Mouse (Mus musculus) forebrain, embryonic 16.5 days (tissue): ENCODE measurements around the gene Nktr. TPM values are rescaled to one million over a fixed set of nuclear protein-coding genes. Genes with fewer than 3 reads are reported as not detected.

ENCODE experiments used
- ATAC-seq: fragments of 200-750 bp; cut with Nextera tagmentation; 2 replicates; pipeline ENCODE4 v1.8.0; 2017; ENCODE audit warnings: mild to moderate bottlenecking, moderate library complexity
- H3K27ac ChIP-seq: fragments of 300-500 bp; sonication (generic); 2 replicates; pipeline ENCODE4 v1.5.1; 2014; ENCODE audit warnings: low read length, control low read depth
- H3K27me3 ChIP-seq: fragments of 300-500 bp; sonication (generic); replicated peaks from 2 replicates; pipeline ENCODE4 v1.6.1; 2014; ENCODE audit warnings: low read length; ENCODE audit not compliant: control insufficient read depth, insufficient read depth
- H3K36me3 ChIP-seq: fragments of 300-500 bp; sonication (generic); 2 replicates; pipeline ENCODE4 v1.6.1; 2014; ENCODE audit not compliant: control insufficient read depth, insufficient read depth
- H3K4me1 ChIP-seq: fragments of 300-500 bp; sonication (generic); replicated peaks from 2 replicates; pipeline ENCODE4 v1.6.1; 2014; ENCODE audit warnings: low read length; ENCODE audit not compliant: control insufficient read depth, insufficient read depth
- H3K4me2 ChIP-seq: fragments of 300-500 bp; sonication (generic); 2 replicates; pipeline ENCODE4 v1.6.1; 2014; ENCODE audit warnings: mild to moderate bottlenecking, low read length, control low read depth
- H3K4me3 ChIP-seq: fragments of 300-500 bp; sonication (generic); replicated peaks from 2 replicates; pipeline ENCODE4 v1.5.1; 2014; ENCODE audit warnings: mild to moderate bottlenecking, low read length, control low read depth
- H3K9ac ChIP-seq: fragments of 300-500 bp; sonication (generic); replicated peaks from 2 replicates; pipeline ENCODE4 v1.6.1; 2014; ENCODE audit warnings: low read depth, low read length, control low read depth
- H3K9me3 ChIP-seq: fragments of 300-500 bp; sonication (generic); 2 replicates; pipeline ENCODE4 v1.6.1; 2016; ENCODE audit warnings: low read length; ENCODE audit not compliant: control insufficient read depth
- WGBS: fragments of 180-500 bp; shearing (Covaris S2); extraction: QIAGEN DNeasy Blood & Tissue Kit; methylation state at CpG from one replicate; pipeline ENCODE4 v1.1.7; 2014; 5-methylcytosine and 5-hydroxymethylcytosine counted together
- polyA plus RNA-seq: library from polyadenylated mRNA; unstranded; fragments of >200 nt; fragmentation: Nextera tagmentation; extraction: Ambion mirVana; gene quantifications from 2 replicates; pipeline ENCODE4 v1.2.1, GENCODE M21; 2015

Gene Nktr
- polyA plus RNA-seq, 1 experiment from 2014 or later = 60.4 TPM

GRCm38 (mm10) chr9:121704646-121705625 is 14.0 kb upstream of the Nktr start, which contains the start of gene Sec22c:
Gene Sec22c, minus strand, starts transcription at chr9:121705490.
- Histone ChIP-seq H3K4me1 (peaks cover 30% of the 10 kb centered on the region), H3K27me3 (no peaks in the 10 kb centered on the region), H3K4me3 (peak within 1 kb of the TSS; percentile 87), H3K9ac (peak within 1 kb of the TSS; percentile 88), H3K27ac (peak within 1 kb of the TSS; percentile 82), H3K36me3 (peaks cover under 1% of the 10 kb centered on the region; the same call in 1 of the 2 replicates), H3K9me3 (no peaks in the 10 kb centered on the region), H3K4me2 (peak within 1 kb of the TSS; percentile 97)
- peak; percentile 97 for ATAC-seq
- under 1% methylated on average over 66 of the region's 69 CpGs for WGBS

- no peak for ATAC-seq
- Histone ChIP-seq H3K36me3 (no peaks in the 10 kb centered on the region), H3K9me3 (no peaks in the 10 kb centered on the region), H3K4me2 (no peak overlapping the region), H3K27me3 (no peaks in the 10 kb centered on the region), H3K4me3 (no peak overlapping the region), H3K27ac (no peak overlapping the region), H3K9ac (no peak overlapping the region), H3K4me1 (peaks cover 35% of the 10 kb centered on the region)
- WGBS = 83% methylated on average over 6 of the region's 6 CpGs
These were observed 12.8 kb upstream of the Nktr start for GRCm38 (mm10) chr9:121706029-121706675.

DNA sequence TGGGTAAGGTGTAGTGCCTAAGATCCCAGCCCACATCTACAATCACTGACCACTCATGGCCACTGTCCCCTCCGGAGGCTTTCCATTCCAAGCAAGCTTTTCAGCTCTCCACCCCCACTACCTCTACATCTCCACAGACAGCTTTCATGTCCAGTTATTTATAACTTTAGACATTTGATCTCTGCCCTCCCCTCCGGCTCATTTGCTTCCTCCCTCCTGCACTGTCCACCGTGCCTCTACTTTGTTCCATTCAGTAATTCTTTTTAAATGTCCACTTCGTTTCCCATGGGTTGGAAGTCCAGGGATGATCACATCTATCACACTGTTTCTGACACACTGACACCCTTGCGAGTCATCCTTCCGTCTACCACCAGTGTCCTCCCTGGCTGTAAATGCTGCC is 11.2 kb upstream of the Nktr start:
- H3K27me3 ChIP-seq = no peaks in the 10 kb centered on the region
- WGBS = 74% methylated on average over 6 of the region's 6 CpGs
- H3K9me3 ChIP-seq = no peaks in the 10 kb centered on the region
- H3K4me2 ChIP-seq = no peak overlapping the region
- H3K36me3 ChIP-seq = 0 out of 2 replicates have a peak, but pooled peaks cover 2% of the 10 kb centered on the region
- no peak overlapping the region for H3K27ac ChIP-seq
- no peak overlapping the region for H3K4me3 ChIP-seq
- peaks cover 40% of the 10 kb centered on the region for H3K4me1 ChIP-seq
- H3K9ac ChIP-seq = no peak overlapping the region
- ATAC-seq = no peak

DNA sequence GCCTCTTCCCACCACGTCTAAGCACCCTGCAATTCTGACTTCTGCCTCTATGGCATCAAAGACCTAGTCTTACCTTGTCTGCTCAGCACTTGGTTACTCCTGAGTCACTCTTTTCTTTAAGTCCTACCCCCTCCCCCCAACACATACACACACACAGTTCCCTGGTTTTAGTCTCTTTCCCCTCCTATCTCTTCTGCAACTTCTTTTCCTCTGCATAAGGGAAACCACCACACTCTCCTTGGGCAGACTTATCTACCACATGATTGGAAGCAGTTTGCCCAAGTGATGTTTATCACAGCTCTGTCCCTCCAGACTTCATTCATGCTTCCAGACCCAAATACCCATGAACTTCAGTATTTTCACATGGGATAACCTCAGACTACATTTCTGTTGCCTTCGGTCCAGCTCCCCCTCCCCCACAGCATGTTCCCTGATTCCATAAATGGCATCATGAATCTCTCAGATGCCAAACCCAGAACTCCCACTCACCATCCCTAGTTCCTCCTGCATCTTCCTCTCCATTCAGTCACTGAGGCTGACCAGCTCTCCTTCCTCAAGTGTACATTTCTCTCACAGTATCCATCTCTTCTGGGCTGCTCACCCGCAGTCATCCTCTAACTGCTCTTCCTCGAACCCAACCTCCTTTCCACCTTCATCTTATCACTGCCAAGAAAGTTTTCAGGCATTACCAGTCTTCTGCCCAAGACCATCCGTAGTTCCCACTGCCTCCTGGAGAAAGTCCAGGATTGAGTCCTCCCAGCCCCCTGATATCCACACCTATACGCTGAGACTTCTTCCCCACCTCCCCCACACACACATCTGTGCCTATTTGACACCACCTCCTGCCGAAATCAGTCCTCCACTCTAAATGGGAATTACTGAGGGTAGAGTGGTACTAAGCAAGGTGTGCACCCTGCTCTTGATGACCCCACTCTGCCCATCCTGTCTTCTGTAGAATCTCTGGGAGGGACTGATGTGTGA is 10.2 kb upstream of the Nktr start:
- peaks cover 8% of the 10 kb centered on the region for H3K36me3 ChIP-seq
- no peak for ATAC-seq
- no peak overlapping the region for H3K4me2 ChIP-seq
- no peak overlapping the region for H3K9ac ChIP-seq
- WGBS = 70% methylated on average over 7 of the region's 7 CpGs
- H3K4me1 ChIP-seq = peaks cover 34% of the 10 kb centered on the region
- no peaks in the 10 kb centered on the region for H3K9me3 ChIP-seq
- H3K4me3 ChIP-seq = no peak overlapping the region
- no peaks in the 10 kb centered on the region for H3K27me3 ChIP-seq
- no peak overlapping the region for H3K27ac ChIP-seq

DNA sequence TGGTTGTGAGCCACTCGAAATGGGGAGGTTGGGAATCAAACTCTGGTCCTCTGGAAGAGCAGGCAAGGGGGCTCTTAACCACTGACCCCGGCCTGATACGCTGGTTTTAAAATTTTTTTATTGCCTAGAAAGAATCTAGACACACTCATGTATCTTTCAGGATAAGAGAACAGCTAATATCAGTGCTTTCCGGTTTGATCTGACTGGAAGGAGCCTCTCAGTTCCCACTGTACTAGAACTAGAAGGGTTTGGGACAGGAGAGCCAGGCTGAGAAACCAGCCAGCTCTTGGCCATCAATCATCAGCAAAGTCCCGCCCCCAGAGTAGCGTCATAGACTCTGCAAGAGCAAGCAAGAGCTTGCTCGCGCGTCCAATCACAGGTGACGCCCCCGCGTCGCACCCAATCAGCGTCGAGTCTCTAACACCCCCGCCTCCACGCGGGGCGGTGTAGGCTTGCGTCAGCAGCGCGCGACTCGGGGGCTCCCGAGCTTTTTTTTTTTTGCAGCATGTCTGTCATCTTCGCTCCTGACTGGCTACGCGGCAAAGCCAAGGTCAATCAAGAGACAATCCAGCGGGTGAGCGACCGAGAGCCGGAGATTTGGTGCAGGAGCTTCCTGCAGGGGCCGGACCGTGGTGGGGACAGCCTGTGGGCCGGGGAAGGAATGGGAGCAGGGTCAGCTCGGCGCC is 8.9 kb upstream of the Nktr start, which contains the start of gene Ss18l2:
Ss18l2 (plus strand) TSS at position 432 of the 686 bp plus-strand sequence.
- Histone ChIP-seq H3K4me3 (peak within 1 kb of the TSS; percentile 96), H3K27me3 (no peaks in the 10 kb centered on the region), H3K27ac (peak within 1 kb of the TSS; percentile 92), H3K4me2 (peak within 1 kb of the TSS; percentile 97), H3K4me1 (peaks cover 27% of the 10 kb centered on the region), H3K9me3 (no peaks in the 10 kb centered on the region), H3K9ac (peak within 1 kb of the TSS; percentile 95), H3K36me3 (peaks cover 8% of the 10 kb centered on the region)
- WGBS = 5% methylated on average over 37 of the region's 37 CpGs
- peak; percentile 98 for ATAC-seq

- Histone ChIP-seq H3K9me3 (no peaks in the 10 kb centered on the region), H3K27me3 (no peaks in the 10 kb centered on the region), H3K4me3 (peak overlapping the region; percentile 96), H3K4me2 (peak overlapping the region; percentile 97), H3K36me3 (peaks cover 8% of the 10 kb centered on the region), H3K4me1 (peaks cover 22% of the 10 kb centered on the region), H3K9ac (peak overlapping the region; percentile 95), H3K27ac (peak overlapping the region; percentile 92)
- whole genome bisulfite sequencing = 0% methylated on average over 18 of the region's 18 CpGs
- peak; percentile 11 for ATAC-seq
These were observed 8.4 kb upstream of the Nktr start for GRCm38 (mm10) chr9:121710584-121710975.

GRCm38 (mm10) chr9:121717048-121717447 is 1.9 kb upstream of the Nktr start:
- peaks cover 19% of the 10 kb centered on the region for H3K4me1 ChIP-seq
- H3K4me3 ChIP-seq = no peak overlapping the region
- H3K27me3 ChIP-seq = no peaks in the 10 kb centered on the region
- no peak overlapping the region for H3K9ac ChIP-seq
- H3K9me3 ChIP-seq = no peaks in the 10 kb centered on the region
- no peak for ATAC-seq
- no peak overlapping the region for H3K27ac ChIP-seq
- WGBS = 75% methylated on average over 2 of the region's 2 CpGs
- H3K4me2 ChIP-seq = no peak overlapping the region
- H3K36me3 ChIP-seq = peaks cover 10% of the 10 kb centered on the region

GRCm38 (mm10) chr9:121718070-121718705 is 781 bp upstream of the Nktr start:
- Histone ChIP-seq H3K27ac (peak overlapping the region; percentile 88), H3K4me2 (peak overlapping the region; percentile 79), H3K4me3 (peak overlapping the region; percentile 91), H3K9ac (peak overlapping the region; percentile 67), H3K9me3 (no peaks in the 10 kb centered on the region), H3K4me1 (peaks cover 18% of the 10 kb centered on the region), H3K27me3 (no peaks in the 10 kb centered on the region), H3K36me3 (peaks cover 4% of the 10 kb centered on the region)
- ATAC-seq = no peak
- WGBS = 70% methylated on average over 15 of the region's 15 CpGs
